Mouse (Mus musculus) monocyte, adult 5-6 weeks (primary cell): ENCODE measurements around the gene Gpr3. TPM values are rescaled to one million over a fixed set of nuclear protein-coding genes. Genes with fewer than 3 reads are reported as not detected.

ENCODE experiments used
- ATAC-seq: fragments of 153-309, 156-312 bp; replicated peaks from 2 replicates; pipeline ENCODE4 v1.8.0; 2017; ENCODE audit warnings: mild to moderate bottlenecking; ENCODE audit not compliant: low TSS enrichment, insufficient number of reproducible peaks, severe bottlenecking, poor library complexity, low FRiP score
- total RNA-seq: library from RNA; stranded (forward); fragments of 200-1000, 200-491, 200-594 nt; gene quantifications from 3 replicates; pipeline ENCODE4 v1.2.3, GENCODE M21; 2017

Gene Gpr3
- total RNA-seq, 1 experiment from 2014 or later, result not detected

DNA sequence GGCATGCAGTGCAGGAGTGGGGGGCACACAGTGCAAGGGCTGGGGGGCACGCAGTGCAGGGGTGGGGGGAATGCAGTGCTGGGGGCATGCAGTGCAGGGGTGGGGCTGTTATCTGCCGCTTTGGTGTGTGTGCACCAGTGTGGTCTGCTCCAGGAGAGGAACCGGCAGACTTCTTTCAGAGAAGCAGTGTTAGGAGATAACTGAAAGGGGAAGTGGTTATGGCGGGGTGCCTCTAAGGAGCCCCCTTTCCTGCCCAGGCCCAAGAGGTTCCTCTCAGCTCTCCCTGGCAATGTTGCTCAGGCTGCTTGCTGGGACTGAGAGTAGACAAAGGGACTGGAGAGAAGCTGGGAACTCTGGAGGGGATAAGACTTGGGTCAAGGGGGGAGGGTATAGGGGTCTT, 25.6 kb upstream of the Gpr3 start:
- peak; percentile 45; the same call in 1 of the 2 replicates for ATAC-seq

DNA sequence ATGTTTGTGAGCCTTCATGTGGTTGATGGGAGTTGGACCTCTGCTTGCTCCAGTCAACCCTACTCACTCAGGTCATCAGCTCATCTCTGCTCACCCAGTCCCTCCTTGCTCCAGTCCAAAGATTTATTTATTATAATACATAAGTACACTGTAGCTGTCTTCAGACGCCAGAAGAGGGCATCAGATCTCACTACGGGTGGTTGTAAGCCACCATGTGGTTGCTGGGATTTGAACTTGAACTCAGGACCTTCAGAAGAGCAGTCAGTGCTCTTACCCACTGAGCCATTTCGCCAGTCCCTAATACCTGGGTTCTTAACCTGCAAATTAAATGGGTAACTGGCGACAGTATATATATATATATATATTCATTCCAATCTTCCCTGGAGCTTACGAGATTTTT, 23.1 kb upstream of the Gpr3 start:
- ATAC-seq, result no peak

DNA sequence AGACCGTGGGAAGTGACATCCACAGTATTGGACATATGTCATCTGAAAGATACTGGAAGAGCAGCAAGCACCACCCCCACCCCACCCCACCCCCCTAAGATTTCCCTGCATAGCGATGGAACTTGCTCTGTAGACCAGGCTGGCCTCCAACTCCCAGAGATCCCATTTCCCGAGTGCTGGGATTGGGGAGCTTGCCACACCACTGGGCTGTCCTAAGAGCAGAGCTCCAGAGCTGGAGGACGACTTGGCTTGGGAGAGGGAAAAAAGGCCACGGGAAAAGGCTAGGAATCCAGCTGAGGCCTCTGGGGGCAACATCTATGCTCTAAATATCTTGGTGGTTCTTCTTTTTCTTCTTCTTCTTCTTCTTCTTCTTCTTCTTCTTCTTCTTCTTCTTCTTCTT, 22.4 kb upstream of the Gpr3 start:
- ATAC-seq, result no peak

DNA sequence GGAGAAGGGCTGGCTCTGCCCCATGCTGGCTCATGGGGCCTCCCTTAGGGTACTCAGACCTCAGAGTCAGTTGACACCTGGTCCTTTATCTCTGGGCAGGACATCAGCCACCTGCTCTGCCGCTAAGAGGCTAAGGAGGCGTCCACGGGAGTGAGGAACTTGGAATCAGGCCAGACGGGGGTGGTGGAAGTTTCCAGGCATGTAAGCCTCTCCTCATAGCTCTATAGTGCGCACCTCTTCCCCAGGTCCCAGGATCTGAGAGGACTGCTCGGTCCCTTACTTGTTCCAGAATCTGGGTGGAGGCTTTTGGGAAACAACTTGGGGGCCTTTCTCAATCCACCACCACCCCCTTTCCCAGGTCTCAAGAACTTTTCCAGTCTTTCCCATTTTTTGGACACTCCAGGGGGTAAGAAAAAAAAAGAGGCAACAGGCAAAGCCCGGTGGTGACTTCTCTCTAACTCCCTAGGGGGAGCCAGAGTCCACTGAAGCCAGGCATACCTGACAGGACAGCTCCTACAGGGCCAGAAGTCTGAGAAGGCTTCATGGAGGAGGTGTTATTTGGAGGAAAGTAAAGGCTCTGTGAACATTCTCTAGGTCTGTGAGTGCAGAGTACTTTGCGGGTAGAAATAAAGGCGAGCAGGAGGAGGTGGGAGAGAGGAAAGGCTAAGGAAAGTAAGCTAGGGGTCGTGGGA, 21.1 kb upstream of the Gpr3 start:
- ATAC-seq, result no peak

DNA sequence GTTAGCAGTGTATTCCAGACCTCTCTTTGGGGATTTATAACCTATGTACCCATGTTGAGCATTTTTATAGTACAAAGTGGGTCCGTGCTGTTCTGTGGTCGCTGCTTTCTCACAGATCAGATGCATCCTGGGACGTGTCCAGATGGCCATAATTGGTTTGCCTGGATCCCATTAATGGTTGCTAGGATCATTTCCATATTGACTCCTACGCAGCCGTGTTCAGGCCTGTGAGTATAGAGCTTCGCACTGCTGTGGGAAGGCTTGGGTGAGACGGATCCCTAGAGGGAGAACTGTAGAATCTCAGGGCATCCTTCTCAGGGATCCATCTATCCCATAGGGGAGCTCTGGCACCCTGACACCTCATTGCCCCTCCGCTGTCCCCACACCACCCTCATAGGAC, 17.2 kb upstream of the Gpr3 start:
- no peak for ATAC-seq

DNA sequence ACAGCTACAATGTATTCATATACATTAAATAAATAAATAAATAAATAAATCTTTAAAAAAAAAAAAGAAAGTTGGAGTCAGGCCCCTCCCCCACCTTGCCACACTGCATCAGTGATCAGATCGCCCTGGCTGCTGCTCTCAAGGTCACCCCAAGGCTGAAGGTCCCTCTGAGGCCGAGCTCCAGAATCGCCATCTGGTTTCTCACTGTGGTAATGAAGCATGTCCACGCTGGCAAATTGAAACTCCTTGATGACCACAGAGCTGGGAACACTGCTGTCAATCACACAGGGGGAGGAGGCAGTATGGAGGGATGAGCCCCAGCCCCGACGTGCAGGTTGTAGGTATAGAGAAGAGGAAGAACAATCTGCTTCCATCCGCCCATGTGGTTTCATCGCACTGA, 15.3 kb upstream of the Gpr3 start:
- ATAC-seq, result no peak; the same call in 1 of the 2 replicates

DNA sequence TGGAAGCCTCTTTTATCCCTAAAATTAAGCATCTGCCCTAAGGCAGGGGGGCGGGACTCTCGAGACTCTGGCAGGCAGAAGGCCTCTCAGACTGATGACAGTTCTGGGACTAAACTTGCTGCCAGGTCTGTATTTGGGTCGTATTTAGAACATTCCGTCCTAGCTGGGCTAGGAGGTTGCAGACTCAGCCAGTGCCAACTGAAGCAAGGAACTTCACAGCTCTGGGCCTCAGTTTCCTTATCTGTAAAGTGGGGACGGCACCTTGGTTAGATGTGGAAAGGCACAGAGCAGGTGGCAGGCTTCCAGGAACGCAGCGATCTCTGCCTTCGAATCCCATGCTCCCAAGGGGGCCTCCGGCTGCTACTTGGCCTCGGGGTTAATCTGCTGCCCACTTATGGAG, 13.7 kb upstream of the Gpr3 start:
- no peak for ATAC-seq

DNA sequence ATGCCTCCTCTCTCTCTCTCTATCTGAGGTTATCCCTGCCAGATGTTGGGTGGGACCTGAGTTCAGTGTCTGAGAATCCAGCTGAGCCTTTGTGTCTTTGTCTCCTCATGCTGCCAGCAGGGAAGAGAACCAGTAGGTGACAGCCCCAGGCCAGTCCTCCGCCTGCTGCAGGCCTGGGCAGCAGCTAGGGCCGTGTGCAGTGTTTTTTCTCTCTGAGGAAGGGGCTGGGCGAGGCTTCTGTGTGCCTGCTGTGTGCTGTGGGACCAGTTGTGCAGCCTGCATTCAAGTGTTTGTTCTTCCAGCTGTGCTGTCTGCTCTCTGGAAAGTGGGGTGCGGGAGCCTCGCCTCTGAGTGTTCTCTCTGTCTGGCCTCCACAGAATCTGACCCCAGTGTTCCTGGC, 11.5 kb upstream of the Gpr3 start:
- ATAC-seq, result no peak

DNA sequence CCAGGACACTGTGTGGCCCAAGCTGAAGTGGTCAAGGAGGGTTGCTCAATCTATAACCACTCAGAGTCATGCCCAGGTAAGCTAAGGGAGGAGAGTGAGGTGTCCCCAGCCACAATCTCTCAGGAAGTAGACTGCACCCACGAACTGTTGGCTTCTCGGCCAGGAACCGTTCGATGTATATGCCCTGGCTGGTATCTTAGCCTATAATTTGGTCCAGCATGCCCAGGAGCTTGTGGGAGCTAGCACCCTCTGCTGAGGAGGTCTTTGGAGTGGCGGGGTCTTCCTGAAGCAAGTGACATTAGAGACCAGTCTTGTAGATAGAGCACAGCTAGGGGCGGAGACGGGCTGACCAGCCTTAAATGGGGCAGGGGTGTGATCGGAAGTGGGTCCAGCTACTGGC, 9.4 kb upstream of the Gpr3 start:
- ATAC-seq, result no peak

DNA sequence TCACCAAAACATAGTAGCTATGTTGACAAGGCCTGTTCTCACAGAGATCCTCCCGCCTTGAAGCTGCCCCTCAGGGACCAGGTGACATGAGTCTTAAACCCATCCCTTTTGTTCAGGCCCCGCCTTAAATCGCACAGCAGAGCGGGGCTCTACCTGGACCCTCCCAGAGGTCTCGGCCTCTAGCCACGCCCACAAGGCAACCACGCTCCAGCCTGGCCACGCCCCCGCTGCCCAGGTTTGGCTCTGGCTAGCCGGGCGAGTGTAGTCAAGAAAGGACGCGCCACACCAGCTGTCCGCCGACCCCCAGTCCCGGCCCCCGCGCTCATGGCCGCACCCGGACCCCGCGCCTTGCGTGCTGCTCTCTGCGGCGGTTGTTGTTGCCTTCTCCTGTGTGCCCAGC, 8.3 kb upstream of the Gpr3 start:
- no peak for ATAC-seq

DNA sequence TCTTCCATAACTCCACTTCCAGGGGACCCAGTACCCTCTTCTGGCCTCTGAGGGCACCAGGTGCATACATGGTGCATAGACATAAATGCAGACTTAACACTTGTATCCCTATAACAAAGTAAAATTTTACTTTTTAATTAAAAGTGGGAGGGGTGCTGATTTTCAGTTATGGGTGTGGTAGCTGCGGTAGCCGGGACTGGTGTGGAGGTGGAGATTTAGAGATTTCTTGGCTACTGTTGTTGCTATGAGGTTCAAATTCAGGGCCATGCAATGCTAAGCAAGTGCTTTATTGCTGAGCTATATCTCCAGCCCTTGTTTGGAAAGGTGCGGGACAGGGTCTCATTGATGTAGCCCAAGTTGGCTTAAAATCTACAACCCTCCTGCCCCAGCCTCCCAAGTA, 6.4 kb upstream of the Gpr3 start:
- no peak for ATAC-seq

DNA sequence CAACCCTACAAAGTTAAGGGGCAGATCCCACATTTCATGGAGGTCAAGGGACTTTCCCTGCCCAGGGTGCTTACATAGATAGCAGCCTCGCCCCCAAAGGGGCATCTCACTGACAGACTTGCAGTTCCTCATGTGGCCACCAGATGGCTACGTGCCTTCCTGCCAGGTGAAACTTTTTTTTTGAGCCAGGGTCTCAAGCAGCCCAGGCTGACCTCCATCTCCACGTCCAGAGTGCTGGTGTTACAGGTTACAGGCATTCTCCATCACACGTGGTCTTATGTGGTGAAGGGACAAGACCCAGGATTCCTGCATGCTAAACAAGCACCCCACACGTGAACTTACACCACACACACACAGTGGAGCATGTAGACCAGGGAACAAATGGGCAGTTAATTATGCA, 5.3 kb upstream of the Gpr3 start:
- 0 out of 2 replicates have a peak, but pooled peaks have one; percentile 38 for ATAC-seq

DNA sequence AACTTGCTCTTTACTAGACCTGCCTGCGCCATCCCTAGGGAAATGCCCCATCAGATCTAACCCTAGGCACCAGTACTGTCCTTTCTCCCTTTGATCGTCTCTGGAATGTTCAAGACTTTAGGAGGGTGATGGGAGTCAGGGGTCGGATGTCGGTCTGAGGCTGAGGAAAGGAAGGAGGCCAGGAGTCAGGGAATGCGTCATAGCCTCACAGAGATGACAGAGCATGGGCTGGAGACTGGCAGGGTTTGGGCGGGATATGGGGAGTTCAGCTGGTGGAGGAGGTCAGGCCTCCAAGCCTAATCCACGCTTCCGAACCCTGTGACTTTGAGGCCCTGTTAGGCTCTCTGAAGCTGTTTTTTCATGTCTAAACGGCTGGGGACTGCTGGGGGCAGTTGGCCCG, 1.3 kb upstream of the Gpr3 start:
- ATAC-seq, result no peak

DNA sequence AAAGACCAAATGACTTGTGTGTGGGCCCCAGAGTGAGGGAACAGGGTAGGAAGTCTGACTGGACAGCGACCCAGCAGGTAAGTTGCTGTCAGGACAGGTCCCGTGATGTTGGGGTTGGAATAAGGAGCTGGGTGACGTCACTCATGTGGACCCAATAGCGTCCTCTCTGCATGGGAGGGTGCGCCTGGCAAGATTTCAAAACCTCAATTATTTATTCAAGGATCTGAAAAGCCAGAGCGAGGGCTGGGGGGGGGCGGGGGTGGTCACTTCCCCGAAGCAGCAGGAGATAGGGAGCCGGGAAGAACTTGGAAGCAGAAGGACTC, 893 bp upstream of the Gpr3 start:
- no peak for ATAC-seq

DNA sequence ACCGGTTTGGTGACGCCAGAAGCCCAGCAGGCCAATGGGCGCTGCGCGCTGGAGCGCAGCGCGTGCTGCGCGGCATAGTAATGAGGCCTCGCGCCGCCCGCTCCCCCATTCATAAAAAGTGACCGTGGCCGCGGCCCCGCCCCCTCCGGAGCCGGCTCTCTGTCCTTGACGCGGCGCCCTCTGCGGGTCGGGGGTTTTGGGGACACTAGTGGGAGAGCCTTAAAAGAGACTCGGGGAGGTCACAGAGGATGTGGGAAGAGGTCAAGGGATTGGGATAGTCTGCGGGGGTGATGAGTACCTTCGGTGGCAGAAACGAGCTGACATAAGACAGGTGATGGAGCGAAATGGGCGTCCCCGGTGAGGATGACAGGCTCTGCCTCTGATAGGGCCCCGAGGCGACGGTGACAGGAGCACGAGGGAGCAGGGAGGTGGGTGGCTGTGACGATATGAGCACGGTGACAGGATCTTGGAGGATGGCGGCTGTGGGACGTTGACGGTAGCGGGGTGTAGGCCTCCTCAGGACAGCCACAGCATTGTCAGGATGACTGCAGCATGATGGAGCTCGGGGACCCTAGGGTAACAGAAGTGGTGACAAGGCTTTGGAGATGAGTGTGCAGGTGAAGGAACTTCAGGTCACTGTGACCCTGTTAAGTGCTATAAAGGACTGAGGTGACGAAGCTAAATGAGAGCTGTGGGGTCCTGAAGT, 379 bp upstream of the Gpr3 start:
- peak; percentile 51 for ATAC-seq

DNA sequence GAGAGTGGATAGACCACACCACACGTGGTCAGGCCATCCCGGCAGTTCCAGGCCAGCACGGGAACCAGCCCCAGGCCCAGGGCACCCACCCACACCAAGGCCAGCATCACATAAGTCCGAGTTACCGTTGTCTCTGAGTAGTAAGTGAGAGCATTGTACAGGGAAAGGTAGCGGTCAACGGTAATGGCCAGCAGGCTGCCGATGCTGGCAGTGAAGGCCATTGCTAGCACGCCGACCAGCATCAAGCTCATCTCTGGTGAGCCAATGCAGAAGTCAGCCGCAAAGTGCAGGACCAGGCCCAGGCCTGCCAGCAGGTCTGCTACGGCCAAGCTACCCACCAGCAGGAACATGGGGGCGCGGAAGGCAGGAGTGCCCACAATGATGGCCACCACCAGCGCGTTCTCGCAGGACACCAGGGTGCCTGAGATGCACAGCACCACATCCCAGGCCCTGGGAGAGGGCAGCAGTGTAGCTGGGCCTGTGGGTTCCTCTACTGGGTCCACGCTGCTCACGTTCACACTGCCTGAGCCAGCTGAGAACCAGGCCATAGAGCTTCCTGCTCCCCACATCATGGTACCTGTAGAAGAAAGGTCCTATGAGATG, 1.4 kb downstream of the Gpr3 start:
- ATAC-seq, result no peak

DNA sequence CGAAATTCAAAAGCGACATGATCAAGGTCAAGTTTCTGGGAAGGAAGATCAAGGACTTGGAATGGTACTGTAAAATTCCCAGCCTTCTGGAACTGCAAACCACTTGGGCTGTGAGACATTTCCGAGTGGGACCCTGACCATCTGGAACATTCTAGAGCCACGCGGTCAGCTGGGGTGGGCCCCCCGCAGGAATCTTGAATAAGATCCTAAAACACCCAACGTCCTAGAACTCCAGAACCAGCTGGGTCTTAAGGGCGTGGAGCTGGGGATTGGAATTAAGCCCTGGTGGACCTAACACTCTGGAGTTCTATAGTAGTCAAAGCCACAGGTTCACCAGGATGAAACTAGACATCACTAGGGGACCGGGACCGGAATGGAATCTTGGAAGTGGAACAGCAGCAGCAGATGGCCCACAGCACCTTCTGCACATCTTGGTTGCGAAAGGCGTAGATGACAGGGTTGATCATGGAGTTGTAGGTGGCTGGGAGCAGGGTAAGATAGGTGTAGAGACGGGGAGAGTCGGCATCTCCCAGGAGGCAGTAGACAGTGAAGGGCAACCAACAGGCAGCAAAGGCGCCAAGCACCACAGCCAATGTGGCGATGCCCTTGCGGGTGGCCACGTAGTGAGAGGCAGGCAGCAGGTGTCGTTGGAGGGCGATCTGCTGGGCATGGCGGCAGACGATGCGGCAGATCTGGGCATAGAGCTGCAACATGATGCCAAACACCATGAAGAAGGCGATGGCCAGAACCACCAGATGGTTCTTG, 2.1 kb downstream of the Gpr3 start:
- ATAC-seq, result no peak

DNA sequence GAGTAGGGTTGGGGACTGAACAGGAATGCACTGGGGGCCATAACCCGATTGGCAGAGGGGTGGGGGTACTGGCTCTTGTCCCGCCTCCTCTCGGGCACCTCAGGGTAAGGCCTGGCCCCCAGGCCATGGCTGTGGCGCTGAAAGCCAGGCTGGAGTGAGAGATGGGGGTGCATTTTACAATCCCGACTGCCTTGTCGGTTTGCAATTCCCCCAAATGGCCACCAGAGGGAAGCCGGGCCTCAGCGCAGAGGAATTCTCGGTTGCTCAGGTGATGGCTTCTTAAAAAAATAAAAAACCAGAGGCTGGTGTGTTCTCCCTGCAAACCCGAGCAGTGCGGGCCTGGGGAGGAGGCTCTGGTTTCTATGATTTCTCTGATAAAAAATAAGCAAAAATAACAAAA, 3.0 kb downstream of the Gpr3 start:
- ATAC-seq, result 0 out of 2 replicates have a peak, but pooled peaks have one; percentile 30

DNA sequence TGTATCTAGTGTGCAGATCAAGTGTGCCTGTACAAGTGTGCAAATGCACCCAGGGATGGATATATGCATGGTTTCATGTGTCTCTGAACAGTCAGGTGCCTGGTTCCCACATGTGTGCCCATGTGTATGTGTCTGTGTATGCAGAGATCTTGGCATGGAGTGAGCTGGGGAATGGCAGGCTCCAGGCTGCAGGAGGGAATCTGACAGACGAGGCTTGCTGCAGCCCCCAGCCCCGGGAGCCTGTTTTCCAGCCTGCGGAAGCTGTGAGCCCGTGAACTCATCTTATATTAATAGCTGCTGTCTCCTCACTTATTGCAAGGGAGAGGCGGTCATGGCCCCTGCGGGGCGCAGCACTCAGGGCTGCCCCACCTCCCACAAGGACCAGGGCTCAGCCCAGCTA, 8.0 kb downstream of the Gpr3 start:
- no peak for ATAC-seq

DNA sequence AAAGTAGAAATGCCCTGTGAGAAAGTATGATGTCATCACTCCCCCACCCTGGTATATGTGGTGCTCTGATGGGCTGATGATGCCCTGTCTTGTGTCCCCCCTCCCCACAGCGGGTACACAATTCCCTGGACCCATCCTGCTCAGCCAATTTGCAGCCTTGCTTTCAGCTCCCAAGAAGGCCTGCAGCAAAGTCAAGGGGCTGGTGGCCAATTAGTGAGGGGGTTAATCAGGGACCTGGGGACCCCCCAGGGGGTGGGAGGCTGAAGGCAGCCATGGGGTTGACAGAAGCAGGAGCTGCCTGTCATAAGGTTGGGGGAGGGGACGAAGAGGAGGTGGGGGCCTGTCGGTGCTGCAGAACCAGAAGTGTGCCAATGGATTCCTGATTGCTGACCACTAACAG, 8.7 kb downstream of the Gpr3 start:
- no peak for ATAC-seq
